Mouse (Mus musculus): ENCODE results near the gene Bola2.

Bola2 gene

DNA sequence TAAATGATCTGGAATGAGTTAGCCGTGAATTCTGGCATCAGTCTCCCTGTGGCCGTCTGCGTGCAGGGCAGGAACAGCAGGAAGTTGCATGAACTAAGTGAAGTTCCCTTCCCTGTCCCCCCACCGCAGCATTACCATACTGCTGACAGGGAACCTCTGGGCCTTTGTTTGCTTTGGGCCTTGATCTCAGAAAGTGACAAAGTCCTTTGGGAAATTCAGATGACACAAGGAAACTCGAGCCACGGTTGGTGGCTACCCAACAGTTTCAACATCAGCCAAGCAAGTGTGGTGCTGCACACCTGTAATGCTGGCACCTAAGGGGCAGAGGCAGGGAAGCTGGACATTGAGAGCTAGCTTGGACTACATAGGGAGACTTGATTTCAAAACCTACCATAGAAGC is 51.6 kb downstream of the Bola2 start:
- in situ Hi-C loops (cut with MboI; ENCODE audit: low sequenced_read_pairs) = loop anchor here (25.0 kb wide), 1 partner anchor 916 kb away; no protein-coding TSS in a partner anchor

DNA sequence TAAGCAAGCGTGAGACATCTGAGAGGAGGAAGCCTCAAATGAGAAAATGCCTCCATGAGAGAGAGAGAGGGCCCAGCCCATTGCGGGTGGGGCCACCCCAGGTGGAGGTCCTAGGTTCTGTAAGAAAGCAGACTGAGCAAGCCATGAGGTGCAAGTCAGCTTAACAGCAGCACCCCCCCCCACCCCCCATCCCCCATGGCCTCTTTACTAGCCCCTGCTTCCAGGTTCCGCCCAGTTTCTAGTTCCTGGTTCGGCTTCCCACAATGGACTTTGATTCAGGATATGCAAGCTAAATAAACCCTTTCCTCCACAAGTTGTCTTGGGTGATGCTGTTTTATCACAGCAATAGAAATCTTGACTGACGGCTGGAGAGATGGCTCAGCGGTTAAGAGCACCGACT is 53.6 kb downstream of the Bola2 start:
- in situ Hi-C loops (cut with MboI; ENCODE audit: low sequenced_read_pairs) = loop anchor here (25.0 kb wide), 1 partner anchor 913 kb away; no protein-coding TSS in a partner anchor

All from CH12F3 (cell line).